Mouse (Mus musculus) embryonic fibroblast, embryonic 13.5 days (primary cell): Measurements from ENCODE around the gene Acsl3.

ENCODE experiments used
- CTCF ChIP-seq: IDR thresholded peaks from 2 replicates; pipeline ENCODE4 v1.5.1; 2011; ENCODE audit warnings: mild to moderate bottlenecking, control low read depth, low read length, moderate library complexity, borderline replicate concordance; ENCODE audit not compliant: insufficient read depth
- POLR2A ChIP-seq: IDR thresholded peaks from 2 replicates; pipeline ENCODE4 v1.6.1; 2011; ENCODE audit warnings: low read depth, mild to moderate bottlenecking, control low read depth, low read length, moderate library complexity

- no peak for TF ChIP-seq CTCF
- TF ChIP-seq POLR2A: no peak
These were observed 45.3 kb downstream of the Acsl3 start for GRCm38 (mm10) chr1:78702964-78703285.
